Mouse (Mus musculus) yolk sac, embryonic 10.5 days (tissue): ENCODE results near the gene Cuedc2.
A peak's percentile ranks its signal among the peaks of the same experiment; 100 is the strongest.

Experiments
- DNase-seq: peaks from one replicate; pipeline ENCODE4 v3.0.0-alpha.2; 2017; ENCODE audit warnings: low spot score

Cuedc2 gene

DNA sequence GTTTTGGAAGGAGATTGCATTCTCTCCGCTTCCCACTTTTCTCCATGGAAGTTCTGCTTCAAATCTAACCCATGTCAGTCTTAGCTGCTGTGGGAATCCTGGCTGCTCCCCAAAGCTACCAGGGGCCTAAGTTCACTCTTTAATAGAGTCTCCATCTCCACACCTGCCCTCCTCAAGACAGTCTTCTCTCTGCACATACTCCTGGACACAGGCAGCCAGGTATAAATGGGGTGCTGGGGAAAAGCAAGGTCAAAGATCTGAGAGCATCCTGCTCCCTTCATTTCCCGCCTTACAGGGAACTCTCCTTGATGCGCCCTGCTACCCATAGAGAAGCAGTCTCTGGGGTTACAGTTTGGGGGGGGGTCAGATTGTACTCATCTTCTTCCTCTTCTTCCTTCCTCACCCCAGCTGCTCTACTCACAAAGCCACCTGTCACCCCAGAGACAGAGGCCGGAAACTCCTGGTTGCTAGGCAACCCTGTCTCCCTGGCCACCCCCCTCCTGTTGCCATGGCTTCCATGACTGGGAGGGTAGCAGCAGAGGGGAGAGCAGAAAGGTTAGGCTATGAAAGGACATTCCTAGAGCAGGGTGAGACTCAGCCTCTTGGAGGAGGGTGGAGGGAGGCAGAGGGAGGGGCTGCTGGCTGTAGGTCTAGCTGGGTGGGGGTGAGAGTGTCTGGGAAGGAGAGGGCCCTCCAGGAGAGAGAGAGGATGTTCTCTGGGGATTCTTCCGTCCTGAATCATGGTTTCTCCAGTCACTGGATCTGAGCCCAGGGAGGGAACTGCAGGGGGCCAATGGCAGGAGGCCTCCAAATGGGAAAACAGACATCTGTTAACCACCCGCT lies 17.2 kb downstream of the Cuedc2 start:
- DNase-seq: no peak

DNA sequence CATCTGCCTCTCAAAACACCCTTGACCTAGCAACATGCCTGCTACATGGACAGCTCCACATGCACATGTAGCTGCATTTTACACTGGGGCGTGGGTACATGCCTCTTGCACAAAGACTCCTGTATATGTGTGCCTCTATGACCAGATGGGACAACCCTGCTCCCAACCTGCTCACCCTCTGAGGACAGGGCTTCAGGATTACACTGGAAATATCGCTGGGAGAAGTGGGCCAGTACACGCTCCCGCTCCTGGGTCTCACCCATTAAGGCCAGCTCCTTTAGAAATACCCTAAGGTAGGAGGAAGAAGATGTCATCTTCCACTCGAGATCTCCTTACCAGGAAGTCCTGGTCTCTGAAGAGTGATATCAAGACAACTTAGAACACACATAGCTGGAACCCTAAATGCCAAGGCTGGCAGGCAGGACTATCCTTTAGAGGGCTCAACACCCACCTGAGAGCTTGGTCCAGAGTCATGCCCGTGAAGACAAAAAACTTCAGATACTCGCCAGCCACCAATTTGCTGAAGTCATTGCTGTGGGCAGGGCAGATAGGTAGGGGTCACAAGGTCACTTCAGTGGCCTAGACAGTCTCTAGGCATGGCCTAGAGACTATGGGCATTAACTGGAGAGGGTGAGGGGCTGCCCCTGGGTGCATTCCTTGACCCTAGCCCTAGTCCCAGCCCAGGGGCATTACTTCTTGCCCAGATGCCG lies 18.3 kb downstream of the Cuedc2 start:
- DNase-seq: no peak

DNA sequence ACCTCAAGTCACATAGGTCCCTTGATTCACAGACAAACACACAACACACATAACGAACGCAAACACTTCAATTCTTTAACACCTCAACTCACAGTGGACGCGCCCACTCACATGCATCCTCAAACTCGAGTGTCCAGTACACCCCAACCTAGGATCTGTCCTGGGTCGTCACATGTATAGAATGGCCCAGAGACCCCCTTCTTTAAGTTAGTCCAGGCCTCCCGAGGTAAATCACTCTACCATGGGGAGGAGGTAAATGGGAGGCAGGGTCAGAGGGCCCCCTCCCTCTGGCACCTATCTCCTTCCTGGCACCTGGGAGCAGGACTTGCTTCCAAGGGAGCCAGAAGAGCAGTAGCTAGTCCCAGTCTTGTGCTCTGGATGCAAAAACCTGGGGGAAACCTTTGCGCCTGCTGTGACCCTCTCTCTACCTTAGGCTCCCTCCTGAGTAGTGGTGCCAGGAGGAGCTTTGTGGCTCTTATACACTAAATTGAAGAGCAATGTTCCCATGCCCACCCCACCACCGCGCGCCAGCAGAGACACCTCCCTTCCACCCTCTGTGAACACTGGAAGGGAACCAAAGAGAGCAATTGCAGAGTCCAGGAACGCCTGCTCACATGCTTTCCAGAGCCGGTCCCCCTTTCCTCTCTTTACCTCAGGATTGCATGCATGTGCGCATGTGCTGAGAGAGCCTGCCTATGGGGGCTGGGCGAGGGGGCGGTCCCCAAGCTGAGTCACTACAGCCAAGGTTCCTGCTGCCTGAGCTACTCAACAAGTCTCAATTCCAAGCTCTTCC lies 19.7 kb downstream of the Cuedc2 start:
- no peak for DNase-seq

DNA sequence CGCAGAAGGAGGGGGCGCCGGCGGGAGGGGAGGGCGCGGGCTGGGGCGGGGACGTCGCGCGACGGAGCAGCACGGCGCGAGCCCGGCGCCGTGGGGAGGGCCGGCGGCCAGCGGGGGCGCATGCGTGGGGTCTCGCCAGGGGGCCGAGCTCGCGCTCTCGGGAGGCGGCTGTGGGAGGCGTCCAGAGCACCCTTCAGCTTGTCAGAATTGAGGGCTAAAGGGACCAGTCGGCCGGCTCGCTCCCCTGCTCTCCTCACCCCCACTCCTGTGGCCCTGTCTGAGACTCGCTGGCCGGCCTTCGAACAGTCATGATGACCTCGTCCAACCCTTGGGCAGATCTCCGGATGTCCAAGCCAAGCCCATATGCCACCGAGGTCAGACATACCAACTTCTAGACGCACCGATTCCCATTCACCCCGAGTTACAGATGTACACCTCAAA lies 20.5 kb downstream of the Cuedc2 start:
- no peak for DNase-seq

DNA sequence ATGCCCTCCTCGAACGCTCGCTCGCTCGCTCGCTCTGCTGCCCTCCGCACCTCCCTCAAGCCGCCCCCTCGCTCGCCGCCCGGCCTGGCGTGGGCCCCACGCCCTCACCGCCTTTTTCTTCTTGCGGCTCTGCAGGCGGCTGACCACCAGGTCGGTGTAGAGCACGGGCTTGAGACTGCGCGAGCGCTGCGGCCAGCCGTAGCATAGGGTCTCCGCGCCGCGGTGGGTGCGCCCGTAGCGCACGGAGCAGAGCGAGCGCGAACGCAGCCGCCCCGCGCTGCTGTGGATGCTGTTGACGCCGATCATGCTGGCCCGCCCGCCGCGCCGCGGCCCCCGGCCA lies 21.0 kb downstream of the Cuedc2 start:
- no peak for DNase-seq

DNA sequence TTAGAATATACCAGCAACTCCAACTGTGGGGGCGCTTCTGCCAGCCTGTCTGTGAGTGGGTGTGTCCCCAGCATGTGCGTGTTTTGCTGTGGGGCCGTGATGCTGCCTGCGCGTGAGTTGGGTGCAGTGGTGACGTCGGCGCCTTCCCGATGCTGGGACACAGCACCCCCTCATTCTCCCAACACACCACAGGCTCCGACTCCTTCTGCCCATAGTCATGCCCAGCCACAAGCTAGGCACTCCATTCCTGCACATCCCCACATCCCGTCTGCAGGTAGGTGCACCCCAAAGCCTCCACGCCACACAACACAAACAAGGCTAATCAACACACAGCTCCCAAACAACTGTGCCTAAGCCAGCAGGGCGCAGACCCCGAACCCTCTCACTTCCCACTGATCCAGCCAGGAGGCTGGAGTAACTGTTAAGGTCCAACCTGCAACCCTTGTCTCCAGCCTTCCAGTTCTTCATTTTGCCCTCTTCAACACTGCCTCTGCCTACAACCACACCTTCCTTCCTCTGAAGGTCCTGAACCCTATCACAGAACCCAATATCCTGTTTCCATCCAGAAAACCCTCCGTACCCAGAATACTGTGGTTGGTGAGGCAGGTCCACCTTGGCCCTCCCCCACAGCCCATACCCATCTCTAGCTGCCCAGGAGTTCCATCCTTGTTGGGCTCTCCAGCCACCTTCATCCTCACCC lies 21.5 kb downstream of the Cuedc2 start:
- DNase-seq: no peak

DNA sequence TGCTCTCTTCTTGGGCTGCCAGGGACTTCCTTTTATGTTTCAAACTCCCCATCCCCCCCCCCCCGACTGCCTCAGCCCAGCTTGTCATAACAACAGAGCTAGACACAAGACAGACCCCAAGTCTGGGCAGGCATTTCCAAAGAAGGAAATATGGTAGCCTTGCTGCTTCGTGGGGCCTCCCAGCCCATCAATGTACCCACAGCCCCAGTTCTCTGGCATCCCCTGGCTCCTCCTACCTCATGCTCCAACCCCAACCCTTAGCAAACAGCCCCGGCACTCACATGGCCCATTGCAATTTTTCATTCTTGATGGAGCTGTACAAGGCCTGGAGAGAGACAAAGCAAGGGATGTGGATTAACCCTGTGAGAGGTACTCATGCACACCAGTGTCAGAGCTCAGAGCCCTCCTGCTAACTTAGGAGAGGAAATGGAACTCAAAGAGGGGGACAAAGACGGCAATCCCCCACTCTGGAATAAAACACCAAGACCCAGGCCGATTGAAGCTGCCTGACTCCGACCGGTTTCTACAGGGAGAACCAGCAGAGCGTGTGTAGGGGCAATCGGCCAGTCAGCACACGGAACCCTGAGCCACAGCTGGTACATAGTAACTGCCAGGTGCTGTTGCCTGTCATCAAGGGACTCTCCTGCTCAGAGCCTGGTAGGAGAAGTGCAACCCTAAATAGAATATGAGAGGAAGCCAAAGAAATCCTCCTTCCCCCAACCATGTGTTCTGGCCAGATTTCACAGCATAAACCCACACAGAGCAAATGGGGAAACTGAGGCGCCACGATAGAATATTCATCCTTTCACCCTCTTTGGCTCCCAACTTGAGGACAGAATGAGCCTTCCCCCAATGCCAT lies 22.5 kb downstream of the Cuedc2 start:
- peak; percentile 47 for DNase-seq

DNA sequence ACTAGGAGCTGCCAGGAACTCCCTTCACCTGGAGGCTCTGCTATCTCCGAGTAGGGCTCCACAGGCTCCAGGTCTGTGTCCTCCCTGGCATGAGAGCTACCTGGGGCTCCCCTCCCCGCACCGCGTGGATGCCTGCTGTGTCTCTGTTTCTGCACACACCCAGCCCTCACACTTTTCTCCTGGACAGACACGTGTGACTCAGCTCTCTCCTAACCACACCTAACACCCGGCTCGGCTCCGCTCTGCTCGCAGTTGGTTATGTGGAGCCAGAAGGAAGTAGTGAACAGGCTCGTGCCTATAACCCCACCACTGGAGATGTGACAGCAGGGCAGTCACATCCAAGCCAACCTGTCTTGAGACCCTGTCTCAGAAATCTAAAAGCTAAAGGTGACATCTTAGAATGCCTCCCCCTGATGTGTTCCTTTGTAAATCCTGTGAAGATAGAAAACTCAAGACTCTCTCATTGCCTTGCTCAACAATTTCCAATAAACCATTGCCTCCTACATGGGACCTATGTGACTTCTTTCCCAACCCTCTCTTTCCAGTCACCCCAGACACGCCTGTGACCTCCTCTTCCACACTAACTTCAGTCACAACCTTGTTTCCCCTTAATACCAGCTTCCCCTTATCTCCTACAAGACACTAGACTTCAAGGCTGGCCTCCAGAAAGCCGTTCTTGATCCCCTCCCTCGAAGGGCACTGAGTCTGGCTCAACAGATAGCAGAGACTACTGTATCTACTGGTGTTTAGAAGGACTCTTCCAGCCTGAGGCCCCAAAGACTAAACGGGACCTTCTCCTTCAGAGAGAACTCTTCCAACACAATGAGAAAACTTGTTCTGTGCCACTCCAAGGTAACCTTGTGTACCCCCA lies 23.4 kb downstream of the Cuedc2 start:
- no peak for DNase-seq

DNA sequence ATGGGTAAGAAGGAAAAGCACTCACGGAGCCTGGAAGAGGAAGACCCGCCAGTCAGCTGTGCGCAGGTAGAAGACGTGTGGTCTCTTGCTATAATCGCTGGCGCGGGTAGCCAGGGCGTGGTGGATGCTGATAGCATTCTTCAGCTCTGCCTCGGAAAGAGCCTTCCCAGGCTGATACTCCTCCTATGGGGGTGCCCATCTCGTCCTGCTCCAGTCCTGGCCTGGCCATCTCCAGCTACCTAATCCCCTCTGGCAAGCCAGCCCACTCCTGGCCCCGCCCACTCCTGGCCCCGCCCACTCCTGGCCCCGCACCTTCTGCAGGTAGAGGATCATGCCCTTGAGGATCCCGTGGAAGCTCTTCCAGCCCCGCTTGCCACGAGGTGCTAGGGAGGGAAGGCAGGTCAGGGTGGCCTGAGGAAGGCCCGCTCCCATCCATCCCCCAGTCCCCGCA lies 24.3 kb downstream of the Cuedc2 start:
- DNase-seq: peak; percentile 26

DNA sequence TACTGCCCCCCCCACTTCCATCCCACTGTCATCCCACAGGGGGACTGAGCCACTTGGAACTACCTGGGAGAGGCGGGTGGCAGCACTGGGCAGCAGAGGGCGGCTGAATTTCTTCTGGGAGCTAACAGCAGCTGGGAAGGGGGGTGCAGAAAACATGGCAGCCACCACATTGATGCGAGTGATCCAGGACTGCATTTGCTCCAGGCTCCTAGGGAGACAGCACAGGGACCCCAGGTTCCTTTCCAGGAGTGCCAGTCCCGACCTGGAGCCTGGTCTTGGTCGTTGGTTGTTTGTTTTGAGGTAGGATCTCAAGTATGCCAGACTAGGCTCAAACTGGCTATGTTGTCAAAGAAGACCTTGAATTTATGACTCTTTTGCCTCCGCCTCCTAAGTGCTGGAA lies 24.9 kb downstream of the Cuedc2 start:
- no peak for DNase-seq

DNA sequence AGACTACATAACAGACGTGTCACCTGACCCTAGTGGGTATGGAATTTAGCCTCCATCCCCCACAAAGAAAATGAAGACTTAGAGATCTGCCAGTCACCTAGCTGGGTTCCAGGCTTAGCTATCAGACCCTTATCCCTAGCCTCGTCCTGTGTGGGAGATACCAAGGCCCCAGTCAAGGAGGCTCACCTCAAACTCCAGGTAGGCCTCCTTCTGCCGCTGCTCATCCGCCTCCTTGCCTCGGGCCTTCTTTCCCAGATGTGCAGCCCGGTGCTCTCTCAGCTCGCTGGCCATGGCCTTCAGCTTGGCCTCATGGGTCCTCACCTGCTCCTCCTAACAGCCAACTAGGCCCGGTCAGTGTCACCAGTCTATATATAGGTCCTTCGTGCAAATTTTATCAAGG lies 25.4 kb downstream of the Cuedc2 start:
- no peak for DNase-seq

DNA sequence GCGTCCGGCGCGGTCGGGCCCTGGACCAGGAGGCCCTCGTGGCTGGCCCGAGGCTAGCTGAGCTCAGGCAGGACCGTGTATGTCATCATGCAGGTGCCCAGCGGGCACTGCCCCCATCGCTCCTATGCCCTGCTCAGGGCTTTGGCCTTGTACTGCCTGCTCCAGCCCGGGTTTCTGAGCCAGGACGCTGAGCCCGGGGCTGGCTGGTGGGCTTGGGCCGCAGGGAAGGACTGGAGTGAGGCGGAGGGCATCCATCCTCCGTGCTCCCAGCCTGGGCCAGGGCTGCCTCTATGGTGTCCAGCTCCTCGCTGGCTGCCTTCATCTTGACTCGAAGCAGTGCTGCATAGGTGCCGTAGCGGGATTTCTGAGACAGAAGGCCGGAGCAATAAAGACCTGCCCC lies 25.9 kb downstream of the Cuedc2 start:
- DNase-seq: no peak

DNA sequence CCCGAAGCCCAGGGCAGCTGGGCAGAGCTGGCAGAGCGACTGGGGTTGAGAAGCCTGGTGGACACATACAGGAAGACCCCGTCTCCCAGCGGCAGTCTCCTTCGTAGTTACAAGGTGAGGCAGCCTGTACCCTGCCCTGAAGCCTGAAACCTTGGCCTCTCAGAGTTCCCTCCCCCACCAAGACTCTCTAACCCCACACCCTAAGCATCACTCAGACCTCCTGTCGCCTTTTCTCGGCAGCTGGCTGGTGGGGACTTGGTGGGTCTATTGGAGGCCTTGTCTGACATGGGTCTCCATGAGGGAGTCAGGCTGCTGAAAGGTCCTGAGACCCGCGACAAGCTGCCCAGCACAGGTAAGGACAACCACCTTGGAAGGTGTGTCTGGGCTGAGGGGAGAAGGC lies 27.2 kb downstream of the Cuedc2 start:
- DNase-seq: no peak

DNA sequence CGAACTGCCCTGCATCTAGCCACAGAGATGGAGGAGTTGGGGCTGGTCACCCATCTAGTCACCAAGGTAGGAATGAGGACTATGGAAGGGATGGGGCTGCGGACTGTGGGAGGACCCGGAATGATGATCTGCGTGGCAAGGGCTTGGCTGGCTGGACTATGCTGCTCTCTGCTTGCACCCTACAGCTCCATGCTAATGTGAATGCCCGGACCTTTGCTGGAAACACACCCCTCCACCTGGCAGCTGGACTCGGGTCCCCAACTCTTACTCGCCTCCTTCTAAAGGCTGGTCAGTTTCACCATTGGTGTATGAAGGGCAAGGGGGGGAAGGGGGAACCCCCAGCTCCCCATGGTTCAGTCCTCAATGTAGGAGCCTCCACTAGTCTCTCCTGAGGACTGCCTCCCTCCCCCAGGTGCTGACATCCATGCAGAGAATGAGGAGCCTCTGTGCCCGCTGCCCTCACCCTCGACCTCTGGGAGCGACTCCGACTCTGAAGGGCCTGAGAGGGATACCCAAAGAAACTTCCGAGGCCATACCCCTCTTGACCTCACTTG lies 28.1 kb downstream of the Cuedc2 start:
- DNase-seq: no peak

DNA sequence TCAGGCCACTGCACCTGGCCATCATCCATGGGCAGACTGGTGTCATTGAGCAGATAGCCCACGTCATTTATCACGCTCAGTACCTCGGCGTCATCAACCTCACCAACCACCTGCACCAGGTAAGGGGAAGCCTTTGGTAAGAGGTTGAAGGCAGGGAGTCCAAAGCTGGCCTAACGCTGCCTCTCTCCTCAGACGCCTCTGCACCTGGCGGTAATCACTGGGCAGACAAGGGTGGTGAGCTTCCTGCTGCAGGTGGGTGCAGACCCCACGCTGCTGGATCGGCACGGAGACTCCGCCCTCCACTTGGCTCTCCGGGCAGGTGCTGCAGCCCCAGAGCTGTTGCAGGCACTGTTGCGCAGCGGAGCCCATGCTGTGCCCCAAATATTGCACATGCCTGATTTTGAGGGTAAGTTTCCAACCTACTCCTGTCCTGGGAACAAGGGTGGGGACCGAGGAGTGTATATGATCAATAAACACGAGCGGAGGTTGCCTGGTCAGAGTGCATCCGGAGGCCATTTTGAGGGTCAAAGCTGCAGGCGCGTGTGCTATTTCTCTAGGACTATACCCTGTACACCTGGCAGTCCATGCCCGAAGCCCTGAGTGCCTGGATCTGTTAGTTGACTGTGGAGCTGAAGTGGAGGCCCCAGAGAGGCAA lies 28.7 kb downstream of the Cuedc2 start:
- DNase-seq: no peak

DNA sequence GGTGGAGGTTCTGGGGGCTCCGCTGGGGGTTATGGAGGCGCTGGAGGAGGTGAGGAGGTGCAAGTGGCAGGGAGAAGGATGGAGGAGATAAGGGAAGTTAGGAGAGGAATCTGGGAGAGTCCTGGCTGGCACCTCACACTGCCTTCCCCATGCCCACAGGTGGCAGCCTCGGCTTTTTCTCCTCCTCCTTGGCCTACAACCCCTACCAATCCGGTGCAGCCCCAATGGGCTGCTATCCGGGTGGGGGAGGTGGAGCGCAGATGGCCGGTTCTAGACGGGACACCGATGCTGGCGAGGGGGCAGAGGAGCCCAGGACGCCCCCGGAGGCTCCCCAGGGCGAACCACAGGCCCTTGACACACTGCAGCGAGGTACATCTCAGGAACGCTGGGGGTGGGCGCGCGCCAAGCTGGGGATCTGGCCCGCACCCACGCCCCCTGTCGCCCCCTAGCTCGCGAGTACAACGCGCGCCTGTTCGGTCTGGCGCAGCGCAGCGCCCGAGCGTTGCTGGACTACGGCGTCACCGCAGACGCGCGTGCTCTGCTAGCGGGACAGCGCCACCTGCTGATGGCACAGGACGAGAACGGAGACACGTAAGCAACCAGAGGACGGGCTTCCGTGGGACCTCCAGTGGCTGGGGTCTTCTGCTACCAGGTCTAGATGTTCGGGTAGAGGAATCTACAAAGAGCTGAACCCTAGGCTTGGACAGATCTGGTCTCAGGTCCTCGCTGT lies 29.6 kb downstream of the Cuedc2 start:
- DNase-seq: peak; percentile 70

DNA sequence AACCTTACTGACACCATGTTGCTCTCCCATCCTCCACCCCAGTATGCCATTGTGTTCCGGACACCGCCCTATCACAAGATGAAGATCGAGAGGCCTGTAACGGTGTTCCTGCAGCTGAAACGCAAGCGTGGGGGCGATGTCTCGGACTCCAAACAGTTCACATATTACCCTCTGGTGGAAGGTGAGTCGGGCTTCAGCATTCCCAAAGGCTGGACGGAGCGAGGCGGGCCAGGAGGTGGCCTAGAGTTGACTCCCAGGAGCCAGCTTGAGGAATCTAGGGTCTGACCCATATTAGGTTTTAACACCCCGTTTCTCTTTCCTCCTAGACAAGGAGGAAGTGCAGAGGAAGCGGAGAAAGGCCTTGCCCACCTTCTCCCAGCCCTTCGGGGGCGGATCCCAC lies 30.2 kb downstream of the Cuedc2 start:
- no peak for DNase-seq

DNA sequence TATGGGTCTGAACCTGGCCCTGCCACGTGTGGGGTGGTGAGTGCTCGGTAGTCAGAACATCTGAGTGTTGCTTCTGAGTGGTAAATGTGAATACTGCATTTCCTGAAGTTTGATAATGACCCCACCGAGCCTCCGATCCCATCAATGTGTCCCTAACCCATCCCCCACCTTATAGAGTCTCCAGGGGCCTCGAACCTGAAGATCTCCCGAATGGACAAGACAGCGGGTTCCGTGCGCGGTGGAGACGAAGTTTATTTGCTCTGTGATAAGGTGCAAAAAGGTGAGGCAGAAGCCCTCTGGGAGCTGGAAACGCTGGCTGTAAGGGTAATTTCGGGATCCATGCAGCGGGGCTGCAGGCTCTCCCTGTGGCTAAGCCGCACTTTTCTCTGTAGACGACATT lies 30.7 kb downstream of the Cuedc2 start:
- DNase-seq: no peak
